Mouse (Mus musculus) intestine, postnatal 0 days (tissue): ENCODE data around the gene Rps27rt. TPM values are rescaled to one million over a fixed set of nuclear protein-coding genes. Genes with fewer than 3 reads are reported as not detected.

Experiments
- ATAC-seq: fragments of 200-750 bp; cut with Nextera tagmentation; 2 replicates; pipeline ENCODE4 v1.8.0; 2017; ENCODE audit warnings: mild to moderate bottlenecking, moderate TSS enrichment, moderate library complexity
- H3K27ac ChIP-seq: fragments of 300-500 bp; sonication (generic); 2 replicates; pipeline ENCODE4 v1.5.1; 2014; ENCODE audit warnings: mild to moderate bottlenecking, low read depth, low read length, moderate library complexity
- H3K27me3 ChIP-seq: fragments of 300-500 bp; sonication (generic); replicated peaks from 2 replicates; pipeline ENCODE4 v1.6.1; 2014; ENCODE audit warnings: low read length, mixed read lengths; ENCODE audit not compliant: control insufficient read depth, insufficient read depth
- H3K36me3 ChIP-seq: fragments of 300-500 bp; sonication (generic); 2 replicates; pipeline ENCODE4 v1.6.1; 2014; ENCODE audit warnings: mild to moderate bottlenecking, moderate library complexity; ENCODE audit not compliant: control insufficient read depth, insufficient read depth
- H3K4me1 ChIP-seq: fragments of 300-500 bp; sonication (generic); replicated peaks from 2 replicates; pipeline ENCODE4 v1.6.1; 2014; ENCODE audit warnings: antibody characterized with exemption, low read length, mixed read lengths; ENCODE audit not compliant: control insufficient read depth, insufficient read depth
- H3K4me2 ChIP-seq: fragments of 300-500 bp; sonication (generic); replicated peaks from 2 replicates; pipeline ENCODE4 v1.6.1; 2014; ENCODE audit warnings: low read depth, mild to moderate bottlenecking, moderate library complexity
- H3K4me3 ChIP-seq: fragments of 300-500 bp; sonication (generic); 2 replicates; pipeline ENCODE4 v1.5.1; 2014; ENCODE audit warnings: low read depth, low read length
- H3K9ac ChIP-seq: fragments of 300-500 bp; sonication (generic); 2 replicates; pipeline ENCODE4 v1.6.1; 2014; ENCODE audit warnings: mild to moderate bottlenecking, low read depth, low read length
- H3K9me3 ChIP-seq: fragments of 300-500 bp; sonication (generic); 2 replicates; pipeline ENCODE4 v1.6.1; 2016; ENCODE audit warnings: mixed run types; ENCODE audit not compliant: control insufficient read depth
- CTCF ChIP-seq: sonication (generic); IDR thresholded peaks from 2 replicates; pipeline ENCODE4 v1.5.1; 2016; ENCODE audit warnings: low read depth, mild to moderate bottlenecking, control low read depth, antibody characterized with exemption, moderate library complexity
- WGBS: fragments of 180-500 bp; shearing (Covaris S2); extraction: QIAGEN DNeasy Blood & Tissue Kit; methylation state at CpG from one replicate; pipeline ENCODE4 v1.1.7; 2014; 5-methylcytosine and 5-hydroxymethylcytosine counted together
- polyA plus RNA-seq: library from polyadenylated mRNA; unstranded; fragments of >200 nt; fragmentation: Nextera tagmentation; extraction: Ambion mirVana; gene quantifications from 2 replicates; pipeline ENCODE4 v1.2.1, GENCODE M21; 2015

Rps27rt gene
- polyA plus RNA-seq, 1 experiment from 2014 or later: 456 TPM

- 54% methylated on average over 6 of the region's 6 CpGs for WGBS
- peak; percentile 41 for ATAC-seq
- Histone ChIP-seq H3K4me3 (no peak overlapping the region), H3K4me1 (peaks cover 4% of the 10 kb centered on the region; the same call in 1 of the 2 replicates), H3K27me3 (no peaks in the 10 kb centered on the region), H3K27ac (peak overlapping the region; percentile 91), H3K36me3 (no peaks in the 10 kb centered on the region), H3K9me3 (no peaks in the 10 kb centered on the region), H3K4me2 (no peak overlapping the region; the same call in 1 of the 2 replicates), H3K9ac (no peak overlapping the region)
- no peak for TF ChIP-seq CTCF
Measured at GRCm38 (mm10) chr9:114999010-114999770, 16.7 kb upstream of the Rps27rt start.

GRCm38 (mm10) chr9:114996489-114996888 is 13.9 kb upstream of the Rps27rt start:
- no peaks in the 10 kb centered on the region for H3K36me3 ChIP-seq
- no peaks in the 10 kb centered on the region for H3K9me3 ChIP-seq
- no peak for ATAC-seq
- H3K27me3 ChIP-seq: no peaks in the 10 kb centered on the region
- no peak overlapping the region for H3K4me2 ChIP-seq
- TF ChIP-seq CTCF: no peak
- H3K27ac ChIP-seq: no peak overlapping the region
- H3K4me1 ChIP-seq: peaks cover 4% of the 10 kb centered on the region; the same call in 1 of the 2 replicates
- WGBS: 98% methylated on average over 6 of the region's 6 CpGs
- no peak overlapping the region for H3K4me3 ChIP-seq
- H3K9ac ChIP-seq: no peak overlapping the region

- H3K4me3 ChIP-seq: no peak overlapping the region
- H3K4me2 ChIP-seq: no peak overlapping the region
- H3K27me3 ChIP-seq: no peaks in the 10 kb centered on the region
- H3K27ac ChIP-seq: no peak overlapping the region
- H3K36me3 ChIP-seq: no peaks in the 10 kb centered on the region
- peaks cover 4% of the 10 kb centered on the region; the same call in 1 of the 2 replicates for H3K4me1 ChIP-seq
- 91% methylated on average over 4 of the region's 4 CpGs for WGBS
- ATAC-seq: no peak
- no peak overlapping the region for H3K9ac ChIP-seq
- no peaks in the 10 kb centered on the region for H3K9me3 ChIP-seq
- TF ChIP-seq CTCF: no peak
Measured at GRCm38 (mm10) chr9:114995716-114996115, 13.2 kb upstream of the Rps27rt start.

- Histone ChIP-seq H3K27ac (0 out of 2 replicates have a peak overlapping the region, but pooled peaks have one; percentile 21), H3K9me3 (no peaks in the 10 kb centered on the region), H3K4me3 (no peak overlapping the region), H3K27me3 (no peaks in the 10 kb centered on the region), H3K9ac (no peak overlapping the region), H3K4me2 (no peak overlapping the region), H3K36me3 (no peaks in the 10 kb centered on the region), H3K4me1 (peaks cover 4% of the 10 kb centered on the region; the same call in 1 of the 2 replicates)
- peak; percentile 61 for ATAC-seq
- TF ChIP-seq CTCF: no peak
- WGBS: 58% methylated on average over 4 of the region's 4 CpGs
Measured at GRCm38 (mm10) chr9:114995250-114995649, 12.7 kb upstream of the Rps27rt start.

- Histone ChIP-seq H3K27ac (no peak overlapping the region), H3K4me3 (no peak overlapping the region), H3K9me3 (no peaks in the 10 kb centered on the region), H3K27me3 (no peaks in the 10 kb centered on the region), H3K9ac (no peak overlapping the region), H3K4me2 (no peak overlapping the region), H3K36me3 (no peaks in the 10 kb centered on the region), H3K4me1 (no peaks in the 10 kb centered on the region)
- ATAC-seq: no peak
- no peak for TF ChIP-seq CTCF
- WGBS: 91% methylated on average over 2 of the region's 2 CpGs
Measured at GRCm38 (mm10) chr9:114992528-114992927, 10.0 kb upstream of the Rps27rt start.

GRCm38 (mm10) chr9:114990421-114990820 is 7.9 kb upstream of the Rps27rt start:
- no peak for TF ChIP-seq CTCF
- no peaks in the 10 kb centered on the region for H3K4me1 ChIP-seq
- no peak overlapping the region for H3K9ac ChIP-seq
- H3K27me3 ChIP-seq: no peaks in the 10 kb centered on the region
- H3K4me3 ChIP-seq: no peak overlapping the region
- WGBS: 62% methylated on average over 10 of the region's 10 CpGs
- H3K4me2 ChIP-seq: no peak overlapping the region
- no peaks in the 10 kb centered on the region for H3K36me3 ChIP-seq
- no peak overlapping the region for H3K27ac ChIP-seq
- no peaks in the 10 kb centered on the region for H3K9me3 ChIP-seq
- ATAC-seq: no peak
